Mouse (Mus musculus) heart, postnatal 0 days (tissue): ENCODE data around the gene Myom3.

Experiments used
- CTCF ChIP-seq: IDR thresholded peaks from 2 replicates; pipeline ENCODE4 v1.5.1; 2016; ENCODE audit warnings: antibody characterized with exemption, control low read depth, low read depth
- EP300 ChIP-seq: IDR thresholded peaks from 2 replicates; pipeline ENCODE4 v1.6.1; 2016; ENCODE audit warnings: antibody characterized with exemption, low read depth

GRCm38 (mm10) chr4:135834124-135834717, 74.7 kb downstream of the Myom3 start:
- TF ChIP-seq CTCF, result no peak
- TF ChIP-seq EP300, result no peak
